Mouse (Mus musculus): ENCODE data around the gene Pold2.

DNA sequence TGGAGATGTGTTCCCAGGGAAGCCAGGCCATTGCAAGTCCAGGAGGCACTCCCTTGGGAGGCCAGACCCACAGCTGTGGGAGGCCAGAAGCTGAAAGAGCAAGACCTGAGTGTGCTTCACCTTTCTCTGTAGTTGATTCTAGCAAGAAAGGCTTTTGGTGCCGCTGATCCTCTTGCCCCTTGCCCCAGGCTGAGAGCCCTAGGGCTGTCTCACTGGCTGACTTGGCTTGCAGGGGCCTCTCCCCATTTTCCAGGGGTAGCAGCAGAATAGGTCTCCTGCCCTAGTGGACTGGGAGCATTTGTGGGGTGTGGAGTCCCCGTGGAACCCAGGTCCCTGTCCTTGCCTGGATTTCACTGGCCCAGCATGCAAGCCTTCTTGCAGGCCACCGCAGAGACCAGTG lies 23.2 kb upstream of the Pold2 start:
- TF ChIP-seq CTCF (IDR thresholded peaks at IDR 0.05; ENCODE audit: low read depth, low read length) = no peak
- no peak for TF ChIP-seq GATA1 (IDR thresholded peaks at IDR 0.05; ENCODE audit: borderline replicate concordance, low read length)
- no peak for TF ChIP-seq TAL1 (conservative IDR thresholded peaks at IDR 0.05; ENCODE audit: low read depth, low read length)
- TF ChIP-seq POLR2AphosphoS5 (IDR thresholded peaks at IDR 0.05; ENCODE audit: insufficient replicate concordance, low read depth, low read length) = no peak
- TF ChIP-seq GATA2 (IDR thresholded peaks at IDR 0.05; ENCODE audit: borderline replicate concordance, low read depth, low read length) = no peak

Measured in G1E (cell line).